Mouse (Mus musculus): ENCODE data around the gene Orai3. TPM values are rescaled to one million over a fixed set of nuclear protein-coding genes. Genes with fewer than 3 reads are reported as not detected.

The Orai3 gene
- total RNA-seq, 1 experiment, result 14.0 TPM

DNA sequence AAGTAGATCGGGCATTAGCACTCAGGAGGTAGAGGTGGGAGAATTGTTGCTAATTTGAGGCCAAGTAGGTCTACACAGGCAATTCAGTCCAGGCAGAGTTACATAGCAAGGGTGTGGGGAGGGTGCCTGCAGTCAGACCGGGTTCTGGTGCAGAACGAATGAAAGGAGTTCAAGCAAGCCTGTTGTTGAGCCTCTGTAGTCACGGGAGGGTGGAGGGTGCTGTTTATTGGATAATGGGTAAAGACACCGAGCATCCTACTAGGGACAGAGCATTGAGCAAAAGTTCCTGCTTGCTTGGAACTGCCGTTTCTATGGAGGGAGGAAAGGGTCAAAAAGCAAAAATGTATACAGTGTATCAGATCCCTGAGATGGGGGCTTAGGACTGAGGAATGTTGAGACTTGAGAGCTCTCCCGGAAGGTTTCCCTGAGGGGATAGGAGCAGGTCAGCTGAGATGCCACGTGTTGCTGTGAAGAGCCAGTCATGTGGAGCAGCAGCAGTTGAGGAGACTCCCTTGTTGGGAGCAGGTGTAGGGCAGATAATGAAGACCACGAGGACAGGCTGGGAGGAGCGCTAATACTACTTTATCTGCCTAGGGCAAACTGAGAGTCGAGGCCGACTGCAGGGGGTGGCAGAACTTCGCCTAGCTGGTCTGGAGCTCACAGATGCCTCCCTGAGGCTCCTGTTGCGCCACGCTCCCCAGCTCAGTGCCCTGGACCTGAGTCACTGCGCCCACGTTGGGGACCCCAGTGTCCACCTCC is 2.6 kb upstream of the Orai3 start:
- DNase-seq (ENCODE audit: low read depth, low spot score), result no peak
- in situ Hi-C loops (cut with MboI; ENCODE audit: low sequenced_read_pairs in 2 of 2, unreplicated experiment in 2 of 2), result no loop called here
- H3K36me3 ChIP-seq (ENCODE audit: control insufficient read depth, insufficient read depth, low read length, poor library complexity, severe bottlenecking), result peaks cover 30% of the 10 kb centered on the region

DNA sequence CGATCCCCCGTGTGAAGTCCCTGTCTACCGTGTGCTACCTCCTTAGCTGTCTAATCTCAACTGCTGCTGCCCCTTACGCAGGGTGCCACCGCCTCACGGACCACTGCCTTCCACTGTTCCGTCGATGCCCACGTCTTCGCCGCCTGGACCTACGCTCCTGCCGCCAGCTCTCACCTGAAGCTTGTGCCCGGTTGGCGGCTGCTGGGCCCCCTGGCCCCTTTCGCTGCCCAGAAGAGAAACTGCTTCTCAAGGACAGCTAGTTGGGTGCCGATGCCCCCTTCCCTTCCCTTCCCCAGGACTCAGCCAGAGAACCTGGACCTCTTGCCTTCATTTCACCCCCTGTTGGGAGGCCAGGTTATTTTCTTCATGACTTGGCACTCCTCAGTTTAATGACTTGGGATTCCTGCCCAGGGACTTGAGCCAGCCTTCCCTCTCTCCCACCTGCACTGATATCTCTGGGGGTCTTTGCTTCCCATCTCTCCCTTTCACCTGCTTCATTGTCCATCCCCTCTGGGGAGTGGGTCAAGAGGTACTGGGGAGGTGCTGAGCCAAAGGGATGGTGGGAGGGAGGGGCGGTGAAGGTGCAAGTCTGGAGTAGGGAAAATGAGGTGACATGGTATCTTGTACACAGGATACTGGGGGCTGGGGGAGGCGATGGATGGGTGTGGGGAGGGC is 1.8 kb upstream of the Orai3 start:
- in situ Hi-C loops (cut with MboI; ENCODE audit: low sequenced_read_pairs in 2 of 2, unreplicated experiment in 2 of 2), result no loop called here
- DNase-seq (ENCODE audit: low read depth, low spot score), result no peak
- peaks cover 0 to 17% of the 10 kb centered on the region in 2 experiments; a peak in 2 of 4 replicates for H3K4me1 ChIP-seq (ENCODE audit: control insufficient read depth in 2 of 2, insufficient read depth in 2 of 2, low read length in 2 of 2, poor library complexity in 1 of 2)
- peaks cover 26% of the 10 kb centered on the region for H3K36me3 ChIP-seq (ENCODE audit: control insufficient read depth, insufficient read depth, low read length, poor library complexity, severe bottlenecking)
- TF ChIP-seq ZNF384 (IDR thresholded peaks at IDR 0.05; ENCODE audit: low read depth, low read length) (no peak), ZC3H11A (IDR thresholded peaks at IDR 0.05; ENCODE audit: borderline replicate concordance, low read depth, low read length) (no peak), MAFK (IDR thresholded peaks at IDR 0.05; ENCODE audit: insufficient read depth, low read depth, low read length) (no peak), CHD2 (IDR thresholded peaks at IDR 0.05; ENCODE audit: low read depth, low read length) (no peak), HCFC1 (IDR thresholded peaks at IDR 0.05; ENCODE audit: borderline replicate concordance, insufficient read depth, low read length) (no peak)
- H3K4me3 ChIP-seq (ENCODE audit: insufficient read depth in 1 of 2, low read depth in 1 of 2, low read length in 2 of 2, poor library complexity in 1 of 2, severe bottlenecking in 1 of 2), result peak overlapping the region; percentile 10 to 42; a peak in 2 of 4 replicates
- H3K9ac ChIP-seq (ENCODE audit: insufficient read depth, low read depth, low read length, poor library complexity, severe bottlenecking), result peak overlapping the region; percentile 57
- H3K9me3 ChIP-seq (ENCODE audit: control insufficient read depth, insufficient read depth, low read depth, low read length), result no peaks in the 10 kb centered on the region
- peak overlapping the region; percentile 59 for H3K27ac ChIP-seq (ENCODE audit: insufficient read depth, low read depth, low read length, poor library complexity, severe bottlenecking)

More for the DNA sequence above, 2.6 kb upstream of the Orai3 start:
- TF ChIP-seq ZC3H11A (IDR thresholded peaks at IDR 0.05; ENCODE audit: borderline replicate concordance, low read depth, low read length), result no peak
- TF ChIP-seq ZNF384 (IDR thresholded peaks at IDR 0.05; ENCODE audit: low read depth, low read length), result no peak
- TF ChIP-seq HCFC1 (IDR thresholded peaks at IDR 0.05; ENCODE audit: borderline replicate concordance, insufficient read depth, low read length), result no peak
- TF ChIP-seq CHD2 (IDR thresholded peaks at IDR 0.05; ENCODE audit: low read depth, low read length), result no peak
- no peak for TF ChIP-seq MAFK (IDR thresholded peaks at IDR 0.05; ENCODE audit: insufficient read depth, low read depth, low read length)
- peak overlapping the region in 1 of 2 experiments; percentile 42; a peak in 2 of 4 replicates for H3K4me3 ChIP-seq (ENCODE audit: insufficient read depth in 1 of 2, low read depth in 1 of 2, low read length in 2 of 2, poor library complexity in 1 of 2, severe bottlenecking in 1 of 2)
- peak overlapping the region; percentile 57 for H3K9ac ChIP-seq (ENCODE audit: insufficient read depth, low read depth, low read length, poor library complexity, severe bottlenecking)
- peaks cover 0 to 17% of the 10 kb centered on the region in 2 experiments; a peak in 2 of 4 replicates for H3K4me1 ChIP-seq (ENCODE audit: control insufficient read depth in 2 of 2, insufficient read depth in 2 of 2, low read length in 2 of 2, poor library complexity in 1 of 2)
- H3K9me3 ChIP-seq (ENCODE audit: control insufficient read depth, insufficient read depth, low read depth, low read length), result no peaks in the 10 kb centered on the region
- H3K27ac ChIP-seq (ENCODE audit: insufficient read depth, low read depth, low read length, poor library complexity, severe bottlenecking), result peak overlapping the region; percentile 59; the same call in 1 of the 2 replicates

DNA sequence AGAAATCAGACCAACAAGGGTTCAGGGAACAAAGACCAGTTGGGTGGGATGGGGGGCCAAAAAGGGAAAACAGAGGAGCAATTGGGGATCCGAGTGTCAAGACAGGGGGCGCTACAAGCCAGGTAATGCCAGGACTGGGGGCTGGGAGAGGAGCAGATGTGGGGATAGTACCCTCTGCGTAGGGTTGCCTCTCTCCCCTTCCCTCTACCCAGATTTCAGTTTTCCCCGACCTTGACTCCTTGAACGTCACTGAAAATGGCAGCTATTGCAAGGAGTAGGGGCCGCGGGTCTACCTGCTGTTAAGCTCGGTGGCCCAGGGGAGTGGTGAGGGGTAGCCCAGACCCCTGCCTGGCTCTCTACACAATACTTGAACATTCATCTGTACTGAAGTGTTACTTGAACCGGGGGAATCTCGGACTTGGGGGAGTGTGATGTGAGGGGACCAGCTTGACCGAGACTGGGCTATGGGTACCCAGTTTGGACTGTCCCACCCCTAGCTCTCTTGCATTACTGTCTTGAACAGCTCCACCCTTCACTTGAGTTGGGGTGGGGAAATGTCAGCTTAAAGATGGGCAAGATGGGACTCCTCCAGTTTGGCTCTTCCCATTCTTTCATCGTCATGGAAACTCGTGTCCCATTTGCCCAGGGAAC is 1.1 kb upstream of the Orai3 start:
- H3K9me3 ChIP-seq (ENCODE audit: control insufficient read depth, insufficient read depth, low read depth, low read length), result no peaks in the 10 kb centered on the region
- no peak overlapping the region for H3K9ac ChIP-seq (ENCODE audit: insufficient read depth, low read depth, low read length, poor library complexity, severe bottlenecking)
- in situ Hi-C loops (cut with MboI; ENCODE audit: low sequenced_read_pairs in 2 of 2, unreplicated experiment in 2 of 2), result no loop called here
- peaks cover 0 to 17% of the 10 kb centered on the region in 2 experiments; a peak in 2 of 4 replicates for H3K4me1 ChIP-seq (ENCODE audit: control insufficient read depth in 2 of 2, insufficient read depth in 2 of 2, low read length in 2 of 2, poor library complexity in 1 of 2)
- H3K27ac ChIP-seq (ENCODE audit: insufficient read depth, low read depth, low read length, poor library complexity, severe bottlenecking), result peak overlapping the region; percentile 51
- TF ChIP-seq CHD2 (IDR thresholded peaks at IDR 0.05; ENCODE audit: low read depth, low read length) (no peak), HCFC1 (IDR thresholded peaks at IDR 0.05; ENCODE audit: borderline replicate concordance, insufficient read depth, low read length) (no peak), ZNF384 (IDR thresholded peaks at IDR 0.05; ENCODE audit: low read depth, low read length) (no peak), MAFK (IDR thresholded peaks at IDR 0.05; ENCODE audit: insufficient read depth, low read depth, low read length) (no peak), ZC3H11A (IDR thresholded peaks at IDR 0.05; ENCODE audit: borderline replicate concordance, low read depth, low read length) (no peak)
- H3K4me3 ChIP-seq (ENCODE audit: insufficient read depth in 1 of 2, low read depth in 1 of 2, low read length in 2 of 2, poor library complexity in 1 of 2, severe bottlenecking in 1 of 2), result peak overlapping the region in 1 of 2 experiments; percentile 42; a peak in 2 of 4 replicates
- peaks cover 24% of the 10 kb centered on the region for H3K36me3 ChIP-seq (ENCODE audit: control insufficient read depth, insufficient read depth, low read length, poor library complexity, severe bottlenecking)
- DNase-seq (ENCODE audit: low read depth, low spot score), result no peak

DNA sequence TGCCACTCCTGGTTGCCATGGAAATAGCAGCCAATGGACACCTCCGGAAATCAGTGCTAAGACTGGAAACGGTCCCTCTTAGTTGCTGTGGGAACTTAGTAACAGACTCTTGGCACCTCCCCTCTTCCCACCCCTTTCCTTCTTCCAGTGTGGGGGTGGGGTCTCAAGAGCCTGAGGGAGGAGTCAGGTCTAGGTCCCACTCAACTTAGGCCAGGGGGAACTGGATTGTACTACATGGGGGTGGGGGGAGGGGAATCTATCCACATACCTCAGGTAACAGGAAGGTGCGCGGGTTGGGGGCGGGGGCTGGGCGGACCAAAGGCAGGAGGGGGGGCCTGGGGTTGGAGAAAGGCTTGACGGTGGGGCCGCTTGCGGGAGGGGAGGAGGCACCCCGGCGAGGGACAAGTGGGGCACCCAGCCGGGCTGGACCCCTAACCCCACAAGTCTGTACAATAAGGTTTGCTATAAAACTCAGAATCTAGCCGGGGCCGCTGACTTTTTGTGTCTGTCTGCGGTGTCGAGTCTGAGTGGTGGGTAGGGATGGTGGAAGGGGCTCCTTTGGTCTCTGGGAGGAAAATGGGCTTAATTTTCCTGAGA is 520 bp upstream of the Orai3 start:
- peaks cover 0 to 17% of the 10 kb centered on the region in 2 experiments; a peak in 2 of 4 replicates for H3K4me1 ChIP-seq (ENCODE audit: control insufficient read depth in 2 of 2, insufficient read depth in 2 of 2, low read length in 2 of 2, poor library complexity in 1 of 2)
- peak; percentile 48; the same call in 1 of the 2 replicates for TF ChIP-seq HCFC1 (IDR thresholded peaks at IDR 0.05; ENCODE audit: borderline replicate concordance, insufficient read depth, low read length)
- peak; percentile 85 for TF ChIP-seq CHD2 (IDR thresholded peaks at IDR 0.05; ENCODE audit: low read depth, low read length)
- TF ChIP-seq MAFK (IDR thresholded peaks at IDR 0.05; ENCODE audit: insufficient read depth, low read depth, low read length), result no peak
- peak overlapping the region; percentile 81 to 96 for H3K4me3 ChIP-seq (ENCODE audit: insufficient read depth in 1 of 2, low read depth in 1 of 2, low read length in 2 of 2, poor library complexity in 1 of 2, severe bottlenecking in 1 of 2)
- H3K9ac ChIP-seq (ENCODE audit: insufficient read depth, low read depth, low read length, poor library complexity, severe bottlenecking), result peak overlapping the region; percentile 95
- in situ Hi-C loops (cut with MboI; ENCODE audit: low sequenced_read_pairs in 2 of 2, unreplicated experiment in 2 of 2), result no loop called here
- H3K36me3 ChIP-seq (ENCODE audit: control insufficient read depth, insufficient read depth, low read length, poor library complexity, severe bottlenecking), result peaks cover 26% of the 10 kb centered on the region
- peak; percentile 99 for DNase-seq (ENCODE audit: low read depth, low spot score)
- H3K9me3 ChIP-seq (ENCODE audit: control insufficient read depth, insufficient read depth, low read depth, low read length), result no peaks in the 10 kb centered on the region
- H3K27ac ChIP-seq (ENCODE audit: insufficient read depth, low read depth, low read length, poor library complexity, severe bottlenecking), result peak overlapping the region; percentile 91

Measured in ES-E14 (cell line).